Comparison of ENCODE assay signal across 8 mouse cellular contexts in genomic region chr19:43689419-43690246, GRCm38 (mm10). TPM values are rescaled to one million over a fixed set of nuclear protein-coding genes. Genes with fewer than 3 reads are reported as not detected.
DNase-seq lines count a peak whose midpoint lies in the region; ATAC-seq and TF ChIP-seq lines count a peak whose summit lies in the region.

Entpd7 (plus strand) TSS chr19:43689672.

- H3K4me3 ChIP-seq in forebrain, embryonic 10.5 days, result peak within 1 kb of the TSS; percentile 70
- H3K4me3 ChIP-seq in heart, embryonic 15.5 days, result peak within 1 kb of the TSS; percentile 76
- peak within 1 kb of the TSS; percentile 79 to 84 for H3K4me3 ChIP-seq in liver, embryonic 14.5 days (ENCODE audit: insufficient read depth in 1 of 2, low read depth in 2 of 2, low read length in 2 of 2)
- peak within 1 kb of the TSS; percentile 86 for H3K4me3 ChIP-seq in neural tube, embryonic 11.5 days (ENCODE audit: low read depth, low read length)
- H3K4me3 ChIP-seq in stomach, postnatal 0 days (ENCODE audit: low read depth, low read length), result peak within 1 kb of the TSS; percentile 83

- H3K27ac ChIP-seq in forebrain, embryonic 10.5 days, result peak within 1 kb of the TSS; percentile 85
- peak within 1 kb of the TSS; percentile 36; the same call in 1 of the 2 replicates for H3K27ac ChIP-seq in heart, embryonic 15.5 days
- H3K27ac ChIP-seq in liver, embryonic 14.5 days, result no peak within 1 kb of the TSS
- peak within 1 kb of the TSS; percentile 70; the same call in 1 of the 2 replicates for H3K27ac ChIP-seq in neural tube, embryonic 11.5 days (ENCODE audit: low read depth, low read length)
- peak within 1 kb of the TSS; percentile 61 for H3K27ac ChIP-seq in stomach, postnatal 0 days (replicated peaks)

- peak; percentile 85 for DNase-seq in c-Kit-negative CD71-positive TER-119-positive erythroid progenitor cells, embryonic 14.5 days (ENCODE audit: low read depth, low spot score)
- peak; percentile 95 for DNase-seq in forebrain, embryonic 10.5 days (ENCODE audit: extremely low spot score, low spot score)
- DNase-seq in kidney, postnatal 25 days, result peak; percentile 96 to 99
- DNase-seq in liver, embryonic 14.5 days (ENCODE audit: low read depth in 3 of 3, low spot score in 3 of 3), result peak; percentile 91 to 93 (median 91)
- peak; percentile 96 for DNase-seq in neural tube, embryonic 11.5 days (ENCODE audit: low spot score)
- peak; percentile 98 for DNase-seq in stomach, postnatal 0 days (ENCODE audit: low spot score)

- no peaks in the 10 kb centered on the region for H3K9me3 ChIP-seq in forebrain, embryonic 10.5 days
- no peaks in the 10 kb centered on the region for H3K9me3 ChIP-seq in heart, embryonic 15.5 days (replicated peaks)
- H3K9me3 ChIP-seq in liver, embryonic 14.5 days (ENCODE audit: control insufficient read depth, low read length), result no peaks in the 10 kb centered on the region
- no peaks in the 10 kb centered on the region for H3K9me3 ChIP-seq in neural tube, embryonic 11.5 days (ENCODE audit: control insufficient read depth, low read length)
- no peaks in the 10 kb centered on the region for H3K9me3 ChIP-seq in stomach, postnatal 0 days (ENCODE audit: control insufficient read depth, low read length)

- WGBS in forebrain, embryonic 10.5 days, result under 1% methylated on average over 60 of the region's 60 CpGs
- under 1% methylated on average over 60 of the region's 60 CpGs for WGBS in heart, embryonic 15.5 days
- WGBS in liver, embryonic 14.5 days (ENCODE audit: insufficient replicate concordance), result under 1% methylated on average over 60 of the region's 60 CpGs
- under 1% methylated on average over 60 of the region's 60 CpGs for WGBS in neural tube, embryonic 11.5 days
- WGBS in stomach, postnatal 0 days, result under 1% methylated on average over 58 of the region's 60 CpGs

- H3K9ac ChIP-seq in heart, embryonic 15.5 days, result peak within 1 kb of the TSS; percentile 82
- peak within 1 kb of the TSS; percentile 71 for H3K9ac ChIP-seq in liver, embryonic 14.5 days (replicated peaks)
- H3K9ac ChIP-seq in neural tube, embryonic 11.5 days (ENCODE audit: low read length), result peak within 1 kb of the TSS; percentile 80
- H3K9ac ChIP-seq in stomach, postnatal 0 days (ENCODE audit: low read length), result peak within 1 kb of the TSS; percentile 87

- peak; percentile 97 for ATAC-seq in CD4-positive, CD25-positive, alpha-beta regulatory T cell, adult 4 months
- peak; percentile 100 for ATAC-seq in heart, embryonic 15.5 days (replicated peaks; ENCODE audit: insufficient number of reproducible peaks, insufficient read depth, low FRiP score, low read depth)
- ATAC-seq in liver, embryonic 14.5 days (ENCODE audit: insufficient read depth), result peak; percentile 99
- ATAC-seq in neural tube, embryonic 11.5 days (ENCODE audit: insufficient read depth, low FRiP score, low TSS enrichment), result peak; percentile 98
- ATAC-seq in stomach, postnatal 0 days (ENCODE audit: low FRiP score, low TSS enrichment), result peak; percentile 100

- peaks cover 15% of the 10 kb centered on the region for H3K27me3 ChIP-seq in forebrain, embryonic 10.5 days (ENCODE audit: poor library complexity, severe bottlenecking)
- no peaks in the 10 kb centered on the region for H3K27me3 ChIP-seq in heart, embryonic 15.5 days
- H3K27me3 ChIP-seq in liver, embryonic 14.5 days (ENCODE audit: control insufficient read depth, insufficient read depth, low read length), result no peaks in the 10 kb centered on the region
- no peaks in the 10 kb centered on the region for H3K27me3 ChIP-seq in neural tube, embryonic 11.5 days (ENCODE audit: control insufficient read depth, insufficient read depth, low read length)
- H3K27me3 ChIP-seq in stomach, postnatal 0 days (ENCODE audit: control insufficient read depth, insufficient read depth, low read length), result no peaks in the 10 kb centered on the region

- no peak for TF ChIP-seq EP300 in liver, embryonic 14.5 days (IDR thresholded peaks at IDR 0.05; ENCODE audit: low read depth)
- TF ChIP-seq EP300 in stomach, postnatal 0 days (optimal IDR thresholded peaks at IDR 0.05), result no peak

- H3K4me2 ChIP-seq in heart, embryonic 15.5 days, result peak within 1 kb of the TSS; percentile 84
- H3K4me2 ChIP-seq in liver, embryonic 14.5 days (ENCODE audit: low read depth), result peak within 1 kb of the TSS; percentile 97
- H3K4me2 ChIP-seq in neural tube, embryonic 11.5 days (ENCODE audit: low read depth), result peak within 1 kb of the TSS; percentile 77
- H3K4me2 ChIP-seq in stomach, postnatal 0 days (replicated peaks; ENCODE audit: low read depth), result peak within 1 kb of the TSS; percentile 86

- H3K36me3 ChIP-seq in forebrain, embryonic 10.5 days (replicated peaks), result peaks cover 11% of the 10 kb centered on the region
- no peaks in the 10 kb centered on the region for H3K36me3 ChIP-seq in heart, embryonic 15.5 days
- no peaks in the 10 kb centered on the region for H3K36me3 ChIP-seq in liver, embryonic 14.5 days (replicated peaks; ENCODE audit: control insufficient read depth, insufficient read depth, low read depth)
- H3K36me3 ChIP-seq in neural tube, embryonic 11.5 days (ENCODE audit: control insufficient read depth, insufficient read depth, low read length), result no peaks in the 10 kb centered on the region
- peaks cover 3% of the 10 kb centered on the region; the same call in 1 of the 2 replicates for H3K36me3 ChIP-seq in stomach, postnatal 0 days (ENCODE audit: control insufficient read depth, insufficient read depth, low read length)

- peaks cover 27% of the 10 kb centered on the region for H3K4me1 ChIP-seq in forebrain, embryonic 10.5 days
- H3K4me1 ChIP-seq in heart, embryonic 15.5 days (replicated peaks), result peaks cover 6% of the 10 kb centered on the region; the same call in 1 of the 2 replicates
- peaks cover 3 to 6% of the 10 kb centered on the region in 2 experiments; a peak in 3 of 4 replicates for H3K4me1 ChIP-seq in liver, embryonic 14.5 days (replicated peaks; ENCODE audit: control insufficient read depth in 2 of 2, insufficient read depth in 2 of 2, low read length in 1 of 2)
- H3K4me1 ChIP-seq in neural tube, embryonic 11.5 days (ENCODE audit: control insufficient read depth, insufficient read depth, low read length), result peaks cover 5% of the 10 kb centered on the region; the same call in 1 of the 2 replicates
- no peaks in the 10 kb centered on the region for H3K4me1 ChIP-seq in stomach, postnatal 0 days (replicated peaks; ENCODE audit: control insufficient read depth, insufficient read depth)

- TF ChIP-seq CTCF in liver, embryonic 14.5 days (IDR thresholded peaks at IDR 0.05; ENCODE audit: low read depth), result peak; percentile 78
- peak; percentile 72 for TF ChIP-seq CTCF in stomach, postnatal 0 days (IDR thresholded peaks at IDR 0.05; ENCODE audit: low read depth)

RNA-seq across cellular contexts. Expression of gene Entpd7, which starts in this region (rescaled TPM):
- polyA plus RNA-seq in CD4-positive, CD25-positive, alpha-beta regulatory T cell, adult 4 months (2017; shearing (Covaris generic)), result 1 to 10 TPM; 6.7 to 7.1 TPM
- 8.6 and 8.8 TPM in 2 replicates for polyA plus RNA-seq in forebrain, embryonic 10.5 days (2016; fragmentation: Nextera tagmentation; extraction: Ambion mirVana)
- 4.1 and 6.0 TPM in 2 replicates for polyA plus RNA-seq in heart, embryonic 15.5 days (2015; fragmentation: Nextera tagmentation; extraction: Ambion mirVana)
- polyA plus RNA-seq in liver, embryonic 14.5 days (2012; rRNA removed), result 1.2 and 1.5 TPM in 2 replicates
- 2.6 and 3.3 TPM in 2 replicates for polyA plus RNA-seq in liver, embryonic 14.5 days (2014; fragmentation: Nextera tagmentation; extraction: Ambion mirVana)
- 13.5 and 14.3 TPM in 2 replicates for polyA plus RNA-seq in neural tube, embryonic 11.5 days (2014; fragmentation: Nextera tagmentation; extraction: Ambion mirVana)
- polyA plus RNA-seq in stomach, postnatal 0 days (2015; fragmentation: Nextera tagmentation; extraction: Ambion mirVana), result 7.4 and 8.1 TPM in 2 replicates
